Mouse (Mus musculus): ENCODE measurements at regions not wholly inside any gene's neighbourhood (a gene's known extent, or its start where the extent isn't known, plus 50 kb on each side); places are given as distances from the start of the nearest gene placed in this dataset.

GRCm38 (mm10) chr3:126295932-126296331 lies 67.6 kb upstream of the Arsj start:
- TF ChIP-seq E2F4 (IDR thresholded peaks at IDR 0.05; ENCODE audit: insufficient read depth): no peak
- no peak for TF ChIP-seq USF1 (IDR thresholded peaks at IDR 0.05; ENCODE audit: low read depth)
- no peak for TF ChIP-seq MYOD1 (IDR thresholded peaks at IDR 0.05; ENCODE audit: control insufficient read depth in 1 of 3, insufficient read length in 2 of 3, low read depth in 2 of 3)
- no peak for TF ChIP-seq REST (IDR thresholded peaks at IDR 0.05; ENCODE audit: insufficient read depth, insufficient read length)
- no peak for TF ChIP-seq TCF12 (IDR thresholded peaks at IDR 0.05; ENCODE audit: insufficient read depth, poor library complexity, severe bottlenecking)
- TF ChIP-seq MAX (IDR thresholded peaks at IDR 0.05; ENCODE audit: low read depth): no peak
- TF ChIP-seq CEBPB (IDR thresholded peaks at IDR 0.05; ENCODE audit: insufficient read depth, poor library complexity, severe bottlenecking): no peak
- no peak for TF ChIP-seq TCF3 (IDR thresholded peaks at IDR 0.05; ENCODE audit: insufficient read length, low read depth)
- no peak for TF ChIP-seq SRF (IDR thresholded peaks at IDR 0.05; ENCODE audit: control insufficient read depth, insufficient read length, low read depth)
- no peak for TF ChIP-seq POLR2A (IDR thresholded peaks at IDR 0.05; ENCODE audit: insufficient read length, low read depth)
- no peak for TF ChIP-seq POLR2AphosphoS2 (IDR thresholded peaks at IDR 0.05; ENCODE audit: insufficient read length, low read depth)
- no peak for TF ChIP-seq MYOG (IDR thresholded peaks at IDR 0.05; ENCODE audit: control insufficient read depth in 1 of 3, insufficient read depth in 1 of 3, insufficient read length in 2 of 3, low read depth in 2 of 3)
- Histone ChIP-seq H3K4me3 (no peak overlapping the region), H3K36me3 (ENCODE audit: control insufficient read depth, insufficient read depth) (no peaks in the 10 kb centered on the region), H3K27me3 (ENCODE audit: control insufficient read depth, insufficient read depth, insufficient read length) (no peaks in the 10 kb centered on the region), H3K4me2 (ENCODE audit: low read depth) (no peak overlapping the region), H3ac (ENCODE audit: control insufficient read depth, insufficient read length) (no peak overlapping the region), H3K79me2 (ENCODE audit: control insufficient read depth, insufficient read depth) (no peaks in the 10 kb centered on the region)

- H3K27me3 ChIP-seq (ENCODE audit: control insufficient read depth, insufficient read depth, insufficient read length): no peaks in the 10 kb centered on the region
- H3ac ChIP-seq (ENCODE audit: control insufficient read depth, insufficient read length): no peak overlapping the region
- TF ChIP-seq MYOD1 (IDR thresholded peaks at IDR 0.05; ENCODE audit: control insufficient read depth in 1 of 3, insufficient read length in 2 of 3, low read depth in 2 of 3): no peak
- TF ChIP-seq MYOG (IDR thresholded peaks at IDR 0.05; ENCODE audit: control insufficient read depth in 1 of 3, insufficient read depth in 1 of 3, insufficient read length in 2 of 3, low read depth in 2 of 3): no peak
- no peak for TF ChIP-seq MAX (IDR thresholded peaks at IDR 0.05; ENCODE audit: low read depth)
- TF ChIP-seq TCF3 (IDR thresholded peaks at IDR 0.05; ENCODE audit: insufficient read length, low read depth): no peak
- no peak for TF ChIP-seq REST (IDR thresholded peaks at IDR 0.05; ENCODE audit: insufficient read depth, insufficient read length)
- TF ChIP-seq E2F4 (IDR thresholded peaks at IDR 0.05; ENCODE audit: insufficient read depth): no peak
- no peak for TF ChIP-seq SRF (IDR thresholded peaks at IDR 0.05; ENCODE audit: control insufficient read depth, insufficient read length, low read depth)
- TF ChIP-seq TCF12 (IDR thresholded peaks at IDR 0.05; ENCODE audit: insufficient read depth, poor library complexity, severe bottlenecking): no peak
- no peak for TF ChIP-seq POLR2A (IDR thresholded peaks at IDR 0.05; ENCODE audit: insufficient read length, low read depth)
- TF ChIP-seq CEBPB (IDR thresholded peaks at IDR 0.05; ENCODE audit: insufficient read depth, poor library complexity, severe bottlenecking): no peak
- TF ChIP-seq USF1 (IDR thresholded peaks at IDR 0.05; ENCODE audit: low read depth): no peak
- no peak for TF ChIP-seq POLR2AphosphoS2 (IDR thresholded peaks at IDR 0.05; ENCODE audit: insufficient read length, low read depth)
- H3K4me3 ChIP-seq: no peak overlapping the region
- H3K4me2 ChIP-seq (ENCODE audit: low read depth): no peak overlapping the region
- no peaks in the 10 kb centered on the region for H3K79me2 ChIP-seq (ENCODE audit: control insufficient read depth, insufficient read depth)
- H3K36me3 ChIP-seq (ENCODE audit: control insufficient read depth, insufficient read depth): no peaks in the 10 kb centered on the region
Observed at GRCm38 (mm10) chr3:126299257-126299656, 64.2 kb upstream of the Arsj start.

GRCm38 (mm10) chr3:126308303-126308702 lies 55.2 kb upstream of the Arsj start:
- Histone ChIP-seq H3K4me2 (ENCODE audit: low read depth) (no peak overlapping the region), H3K4me3 (no peak overlapping the region), H3K36me3 (ENCODE audit: control insufficient read depth, insufficient read depth) (no peaks in the 10 kb centered on the region), H3K27me3 (ENCODE audit: control insufficient read depth, insufficient read depth, insufficient read length) (no peaks in the 10 kb centered on the region), H3ac (ENCODE audit: control insufficient read depth, insufficient read length) (no peak overlapping the region), H3K79me2 (ENCODE audit: control insufficient read depth, insufficient read depth) (no peaks in the 10 kb centered on the region)
- TF ChIP-seq USF1 (IDR thresholded peaks at IDR 0.05; ENCODE audit: low read depth) (no peak), E2F4 (IDR thresholded peaks at IDR 0.05; ENCODE audit: insufficient read depth) (no peak), CEBPB (IDR thresholded peaks at IDR 0.05; ENCODE audit: insufficient read depth, poor library complexity, severe bottlenecking) (no peak), POLR2AphosphoS2 (IDR thresholded peaks at IDR 0.05; ENCODE audit: insufficient read length, low read depth) (no peak), SRF (IDR thresholded peaks at IDR 0.05; ENCODE audit: control insufficient read depth, insufficient read length, low read depth) (no peak)
